Mouse (Mus musculus) stomach, embryonic 16.5 days (tissue): ENCODE data around the gene Mmel1. TPM values are rescaled to one million over a fixed set of nuclear protein-coding genes. Genes with fewer than 3 reads are reported as not detected.
A peak's percentile ranks its signal among the peaks of the same experiment; 100 is the strongest.

Experiments
- ATAC-seq: fragments of 200-750 bp; cut with Nextera tagmentation; 2 replicates; pipeline ENCODE4 v1.8.0; 2017; ENCODE audit warnings: moderate number of reproducible peaks, moderate TSS enrichment; ENCODE audit not compliant: insufficient read depth, low FRiP score
- H3K27ac ChIP-seq: fragments of 300-500 bp; sonication (generic); 2 replicates; pipeline ENCODE4 v1.5.1; 2014; ENCODE audit warnings: low read length
- H3K27me3 ChIP-seq: fragments of 300-500 bp; sonication (generic); 2 replicates; pipeline ENCODE4 v1.6.1; 2014; ENCODE audit warnings: low read length, control low read depth, mixed read lengths; ENCODE audit not compliant: control insufficient read depth, insufficient read depth
- H3K36me3 ChIP-seq: fragments of 300-500 bp; sonication (generic); 2 replicates; pipeline ENCODE4 v1.6.1; 2014; ENCODE audit warnings: low read length; ENCODE audit not compliant: control insufficient read depth, insufficient read depth
- H3K4me1 ChIP-seq: fragments of 300-500 bp; sonication (generic); 2 replicates; pipeline ENCODE4 v1.6.1; 2014; ENCODE audit warnings: low read length, control low read depth, mixed read lengths; ENCODE audit not compliant: control insufficient read depth, insufficient read depth
- H3K4me2 ChIP-seq: fragments of 300-500 bp; sonication (generic); 2 replicates; pipeline ENCODE4 v1.6.1; 2014; ENCODE audit warnings: low read depth, low read length, mixed read lengths
- H3K4me3 ChIP-seq: fragments of 300-500 bp; sonication (generic); replicated peaks from 2 replicates; pipeline ENCODE4 v1.5.1; 2014; ENCODE audit warnings: mild to moderate bottlenecking, low read length
- H3K9ac ChIP-seq: fragments of 300-500 bp; sonication (generic); 2 replicates; pipeline ENCODE4 v1.6.1; 2014; ENCODE audit warnings: low read length
- H3K9me3 ChIP-seq: fragments of 300-500 bp; sonication (generic); replicated peaks from 2 replicates; pipeline ENCODE4 v1.6.1; 2016; ENCODE audit warnings: low read length, control low read depth; ENCODE audit not compliant: control insufficient read depth
- WGBS: fragments of 180-500 bp; shearing (Covaris S2); extraction: QIAGEN DNeasy Blood & Tissue Kit; methylation state at CpG from one replicate; pipeline ENCODE4 v1.1.7; 2014; 5-methylcytosine and 5-hydroxymethylcytosine counted together
- polyA plus RNA-seq: library from polyadenylated mRNA; unstranded; fragments of >200 nt; fragmentation: Nextera tagmentation; extraction: Ambion mirVana; gene quantifications from 2 replicates; pipeline ENCODE4 v1.2.1, GENCODE M21; 2015

The Mmel1 gene
- polyA plus RNA-seq = 0.20 and 0.30 TPM in 2 replicates

GRCm38 (mm10) chr4:154869440-154869839 is at the start of gene Mmel1:
Gene Mmel1 (plus strand): TSS chr4:154869585.
- Histone ChIP-seq H3K36me3 (no peaks in the 10 kb centered on the region), H3K27me3 (no peaks in the 10 kb centered on the region; the same call in 1 of the 2 replicates), H3K4me2 (no peak within 1 kb of the TSS), H3K4me3 (no peak within 1 kb of the TSS), H3K4me1 (peaks cover 9% of the 10 kb centered on the region), H3K27ac (no peak within 1 kb of the TSS), H3K9ac (no peak within 1 kb of the TSS), H3K9me3 (no peaks in the 10 kb centered on the region)
- WGBS = 74% methylated on average over 7 of the region's 7 CpGs
- ATAC-seq = no peak

DNA sequence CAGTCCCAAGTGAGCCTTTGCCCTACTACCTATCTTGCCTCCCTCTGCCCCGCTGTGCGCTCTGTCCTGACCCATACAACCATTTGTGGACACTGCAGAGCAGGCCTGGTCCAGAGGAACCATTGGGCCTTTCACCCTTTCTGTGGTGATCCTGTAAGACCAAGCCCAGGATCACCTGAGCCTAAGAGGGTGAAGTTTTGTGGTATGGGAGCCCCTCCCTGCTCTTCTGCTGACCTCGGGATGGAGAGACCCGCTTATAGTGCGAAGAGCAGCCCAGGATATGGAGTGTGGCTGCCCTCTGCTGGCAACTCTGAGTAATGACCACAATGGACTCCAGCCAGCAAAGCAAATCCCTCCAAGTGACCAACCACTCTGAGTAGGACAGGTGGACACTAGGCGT is 43.7 kb upstream of the Mmel1 start:
- no peak overlapping the region for H3K4me2 ChIP-seq
- WGBS = 32% methylated on average over 6 of the region's 6 CpGs
- no peaks in the 10 kb centered on the region for H3K36me3 ChIP-seq
- H3K4me3 ChIP-seq = no peak overlapping the region
- H3K9ac ChIP-seq = no peak overlapping the region
- no peaks in the 10 kb centered on the region; the same call in 1 of the 2 replicates for H3K27me3 ChIP-seq
- no peak overlapping the region for H3K27ac ChIP-seq
- peaks cover 3% of the 10 kb centered on the region; the same call in 1 of the 2 replicates for H3K4me1 ChIP-seq
- H3K9me3 ChIP-seq = no peaks in the 10 kb centered on the region
- peak; percentile 39; the same call in 1 of the 2 replicates for ATAC-seq

DNA sequence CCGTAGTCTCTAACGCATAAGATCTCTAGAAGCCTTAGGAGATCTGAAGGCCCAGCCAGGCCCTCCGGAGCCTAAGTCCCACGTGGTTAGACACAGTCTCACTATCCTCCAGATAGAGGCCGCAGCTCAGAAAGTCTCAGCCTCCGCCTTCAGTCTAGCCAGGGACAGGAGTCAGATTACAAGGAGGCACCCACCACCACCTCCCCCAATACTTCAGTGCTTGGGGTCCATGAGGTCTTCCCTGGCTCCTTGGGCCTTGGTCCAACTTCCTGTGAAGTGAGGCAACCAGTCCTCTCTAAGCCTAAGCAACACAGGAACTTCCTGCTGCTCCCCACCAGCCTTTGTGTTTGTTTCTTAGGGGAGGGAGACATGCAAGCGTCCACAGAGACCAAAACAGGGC is 43.2 kb upstream of the Mmel1 start:
- H3K9ac ChIP-seq = no peak overlapping the region
- 53% methylated on average over 7 of the region's 7 CpGs for WGBS
- H3K36me3 ChIP-seq = no peaks in the 10 kb centered on the region
- no peak overlapping the region for H3K4me2 ChIP-seq
- peaks cover 3% of the 10 kb centered on the region; the same call in 1 of the 2 replicates for H3K4me1 ChIP-seq
- H3K27ac ChIP-seq = no peak overlapping the region
- no peak overlapping the region for H3K4me3 ChIP-seq
- no peaks in the 10 kb centered on the region for H3K9me3 ChIP-seq
- H3K27me3 ChIP-seq = no peaks in the 10 kb centered on the region; the same call in 1 of the 2 replicates
- no peak; the same call in 1 of the 2 replicates for ATAC-seq

DNA sequence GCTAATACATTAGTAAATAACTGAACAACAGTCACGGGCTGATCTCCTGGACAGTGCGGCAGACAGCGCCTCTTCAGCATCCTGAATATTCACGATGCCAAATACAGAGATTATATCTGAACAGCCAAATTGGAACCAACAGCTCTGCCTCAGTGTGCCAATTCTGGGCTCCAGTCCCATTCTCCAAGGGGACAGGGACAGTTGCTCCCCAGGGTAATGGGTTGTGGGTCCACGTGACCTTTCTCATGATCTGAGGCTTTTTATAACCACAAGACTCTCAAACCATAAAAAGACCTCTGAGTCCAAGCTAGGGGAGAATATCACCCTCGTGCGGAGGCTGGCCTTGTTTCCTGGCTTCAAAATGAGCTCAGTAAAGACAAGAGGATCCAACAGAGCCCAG is 42.2 kb upstream of the Mmel1 start:
- Histone ChIP-seq H3K4me2 (no peak overlapping the region), H3K27me3 (no peaks in the 10 kb centered on the region; the same call in 1 of the 2 replicates), H3K9me3 (no peaks in the 10 kb centered on the region), H3K36me3 (no peaks in the 10 kb centered on the region), H3K27ac (no peak overlapping the region), H3K9ac (no peak overlapping the region), H3K4me3 (no peak overlapping the region), H3K4me1 (peaks cover 3% of the 10 kb centered on the region; the same call in 1 of the 2 replicates)
- ATAC-seq = no peak
- 84% methylated on average over 7 of the region's 7 CpGs for WGBS

DNA sequence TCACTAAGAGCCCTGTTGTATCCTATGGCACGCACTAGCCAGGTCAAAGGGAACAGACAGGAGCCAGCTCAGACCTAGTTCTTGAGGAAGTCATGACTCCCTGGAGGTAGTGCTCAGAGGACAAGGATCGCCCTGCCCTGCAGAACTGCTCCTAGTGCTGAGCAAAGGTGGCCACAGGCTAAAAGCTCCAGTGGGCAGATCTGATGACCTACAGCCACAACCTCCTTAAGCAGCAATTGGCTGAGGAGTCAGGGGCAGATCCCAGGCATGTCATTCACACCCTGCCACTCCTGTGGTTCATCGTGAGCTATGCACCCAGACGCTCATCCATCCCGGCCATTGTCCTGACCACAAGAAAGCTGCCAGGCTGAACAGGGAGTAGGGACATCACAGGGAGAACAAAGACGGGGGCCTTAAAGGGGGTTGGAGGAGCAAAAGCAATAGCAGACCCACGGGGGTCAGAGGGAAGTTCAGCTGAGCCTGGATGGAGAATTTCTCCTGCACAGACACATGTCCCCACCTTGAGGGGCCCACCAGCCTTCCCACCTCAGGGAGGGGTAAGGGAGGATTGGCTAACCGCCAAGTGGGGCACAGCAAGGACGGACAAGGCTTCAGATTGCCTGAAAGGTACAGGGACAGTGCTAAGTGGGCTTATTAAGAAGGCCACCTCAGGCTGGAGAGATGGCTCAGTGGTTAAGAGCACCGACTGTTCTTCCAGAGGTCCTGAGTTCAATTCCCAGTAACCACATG is 41.3 kb upstream of the Mmel1 start:
- 50% methylated on average over 10 of the region's 10 CpGs for WGBS
- H3K4me3 ChIP-seq = no peak overlapping the region
- H3K4me1 ChIP-seq = peaks cover 3% of the 10 kb centered on the region; the same call in 1 of the 2 replicates
- no peak for ATAC-seq
- no peaks in the 10 kb centered on the region; the same call in 1 of the 2 replicates for H3K27me3 ChIP-seq
- no peak overlapping the region for H3K4me2 ChIP-seq
- H3K9ac ChIP-seq = no peak overlapping the region
- no peaks in the 10 kb centered on the region for H3K36me3 ChIP-seq
- no peaks in the 10 kb centered on the region for H3K9me3 ChIP-seq
- no peak overlapping the region for H3K27ac ChIP-seq

DNA sequence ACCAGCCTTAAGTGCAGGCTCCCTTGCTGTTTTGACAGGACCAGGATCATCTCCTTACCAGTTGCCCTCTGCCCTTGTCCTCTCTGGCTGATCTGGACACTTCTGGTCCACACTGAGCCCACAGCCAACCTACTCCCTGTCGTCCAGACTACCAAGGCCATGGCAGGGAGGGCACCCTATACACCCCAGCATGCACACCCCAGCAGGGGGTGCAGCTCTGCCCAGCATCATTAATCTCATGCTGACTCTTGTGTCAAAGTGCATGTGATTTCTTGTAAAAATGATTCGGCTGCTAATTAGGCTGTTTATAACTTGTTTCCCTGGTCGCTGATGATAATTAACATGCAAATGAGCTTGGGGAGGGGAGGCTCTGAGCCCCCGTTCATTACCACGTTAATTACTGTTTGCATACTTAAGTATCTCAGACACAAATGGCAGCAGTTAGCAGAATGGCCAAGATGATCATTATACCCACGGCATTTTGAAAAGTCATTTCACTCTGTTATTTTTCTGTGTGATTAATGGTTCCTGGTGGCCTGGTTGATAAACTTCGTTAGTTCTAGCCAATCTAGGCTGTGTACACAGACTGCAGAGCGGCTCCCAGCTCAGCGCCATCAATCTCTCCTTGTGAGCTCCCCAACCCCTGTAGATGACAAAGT is 37.3 kb upstream of the Mmel1 start:
- no peaks in the 10 kb centered on the region; the same call in 1 of the 2 replicates for H3K27me3 ChIP-seq
- no peaks in the 10 kb centered on the region for H3K9me3 ChIP-seq
- no peak overlapping the region for H3K9ac ChIP-seq
- no peak for ATAC-seq
- H3K4me2 ChIP-seq = no peak overlapping the region
- H3K27ac ChIP-seq = no peak overlapping the region
- no peaks in the 10 kb centered on the region for H3K36me3 ChIP-seq
- 29% methylated on average over 9 of the region's 9 CpGs for WGBS
- no peaks in the 10 kb centered on the region for H3K4me1 ChIP-seq
- H3K4me3 ChIP-seq = no peak overlapping the region

DNA sequence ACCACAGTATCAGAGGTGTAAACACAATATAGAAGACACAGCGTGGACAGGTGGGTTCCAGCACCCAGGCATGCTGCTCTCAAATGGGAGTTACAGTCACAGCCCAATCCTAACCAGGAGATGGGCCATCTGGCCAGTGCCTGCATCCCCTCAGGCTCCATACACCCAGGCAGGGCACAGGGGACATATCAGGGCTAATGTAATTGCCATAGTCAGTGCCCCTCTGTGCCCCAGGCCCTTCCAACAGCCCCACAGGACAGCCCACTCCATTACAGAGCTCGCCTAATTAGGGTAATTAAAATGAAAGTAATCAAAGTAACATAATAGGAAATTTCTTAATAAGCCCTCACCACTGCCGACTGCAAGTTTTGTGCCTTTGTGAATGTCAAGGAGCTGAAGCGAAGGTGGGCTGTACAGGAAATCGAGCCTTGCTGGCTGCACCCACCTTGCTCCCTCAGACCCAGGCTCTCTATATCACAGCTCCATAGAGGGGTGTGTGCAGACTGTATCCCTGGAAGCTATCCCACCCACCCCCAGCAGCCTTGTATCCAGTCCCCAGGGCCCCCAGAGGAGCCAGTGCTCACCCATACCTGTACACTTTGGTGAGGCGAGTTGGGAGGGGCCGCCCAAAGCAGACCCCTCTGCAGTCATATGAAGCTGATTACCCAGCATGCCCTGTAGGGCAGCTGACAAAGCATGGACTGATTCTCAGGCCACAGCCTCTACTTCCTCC is 33.0 kb upstream of the Mmel1 start:
- Histone ChIP-seq H3K27ac (no peak overlapping the region), H3K27me3 (no peaks in the 10 kb centered on the region; the same call in 1 of the 2 replicates), H3K9ac (no peak overlapping the region), H3K4me3 (no peak overlapping the region), H3K4me2 (no peak overlapping the region), H3K9me3 (no peaks in the 10 kb centered on the region), H3K4me1 (no peaks in the 10 kb centered on the region), H3K36me3 (no peaks in the 10 kb centered on the region)
- ATAC-seq = no peak
- 75% methylated on average over 7 of the region's 7 CpGs for WGBS

- H3K9ac ChIP-seq = no peak within 1 kb of the TSS
- H3K27me3 ChIP-seq = no peaks in the 10 kb centered on the region; the same call in 1 of the 2 replicates
- H3K4me2 ChIP-seq = no peak within 1 kb of the TSS
- no peaks in the 10 kb centered on the region for H3K9me3 ChIP-seq
- H3K4me1 ChIP-seq = no peaks in the 10 kb centered on the region
- 60% methylated on average over 2 of the region's 2 CpGs for WGBS
- peak; percentile 45; the same call in 1 of the 2 replicates for ATAC-seq
- no peak within 1 kb of the TSS for H3K27ac ChIP-seq
- H3K36me3 ChIP-seq = no peaks in the 10 kb centered on the region
- H3K4me3 ChIP-seq = no peak within 1 kb of the TSS
Observed at GRCm38 (mm10) chr4:154837170-154837569, 32.2 kb upstream of the Mmel1 start, which contains the start of gene Ttc34. Gene Ttc34 (plus strand): TSS chr4:154837459.
